Mouse (Mus musculus): ENCODE measurements around the gene Pomgnt1. TPM values are rescaled to one million over a fixed set of nuclear protein-coding genes. Genes with fewer than 3 reads are reported as not detected.
A peak's percentile ranks its signal among the peaks of the same experiment; 100 is the strongest.

Gene Pomgnt1
- 26.6 and 29.6 TPM in 2 replicates for polyA plus RNA-seq (2015; fragmentation: Nextera tagmentation; extraction: Ambion mirVana)

DNA sequence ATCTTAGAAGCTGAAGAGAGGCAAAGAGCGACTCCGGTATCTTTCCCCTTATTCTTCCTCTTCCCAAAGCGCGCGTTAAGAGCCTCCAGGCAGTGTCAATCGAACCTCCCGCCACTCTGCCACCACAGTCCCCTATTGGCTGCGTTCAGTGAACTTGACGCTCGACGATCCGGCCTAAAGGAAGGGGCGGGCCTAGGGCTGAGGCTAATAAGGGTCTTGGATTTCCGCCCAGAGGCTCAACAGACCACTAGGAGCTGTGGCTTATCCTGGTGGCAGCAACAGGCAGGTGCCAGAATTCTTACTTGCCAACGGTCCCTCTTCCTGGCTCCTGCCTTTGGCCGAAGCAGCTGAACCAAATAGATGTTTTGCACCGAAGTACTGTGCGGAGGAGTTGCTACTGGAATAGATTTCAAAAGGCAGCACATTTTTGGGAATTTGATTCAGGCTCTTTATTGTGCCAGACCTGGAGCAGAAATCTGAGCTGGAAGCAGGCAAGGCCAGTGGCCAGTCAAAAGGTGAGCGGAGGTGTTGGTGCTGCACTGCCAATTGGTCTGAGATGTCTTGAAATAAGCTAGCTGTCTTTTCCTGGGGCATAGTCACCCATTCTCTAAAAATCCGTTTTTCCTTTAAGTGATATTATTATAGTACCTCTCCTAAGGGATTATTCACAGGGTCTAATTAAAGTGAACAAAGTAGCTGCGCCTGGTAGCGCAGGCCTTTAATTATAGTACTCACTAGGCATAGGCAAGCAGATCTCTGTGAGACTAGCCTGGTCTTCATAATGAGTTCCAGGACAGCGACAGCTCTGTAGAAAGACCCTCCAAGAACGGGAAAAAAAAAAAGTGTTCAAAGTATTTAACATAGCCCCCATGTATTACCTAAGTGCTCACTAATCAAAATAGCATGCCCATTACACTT, at the start of gene Pomgnt1, which contains the start of gene Rad54l:
TSS of gene Pomgnt1 (plus strand) at position 239 of the 918 bp plus-strand sequence.
TSS of gene Rad54l (minus strand) at position 89 of the 918 bp plus-strand sequence.
- Histone ChIP-seq H3K4me2 (replicated peaks; ENCODE audit: low read depth) (peak within 1 kb of the TSS; percentile 58), H3K9ac (ENCODE audit: low read length) (peak within 1 kb of the TSS; percentile 55), H3K27me3 (ENCODE audit: control insufficient read depth, insufficient read depth, low read length) (no peaks in the 10 kb centered on the region), H3K9me3 (ENCODE audit: control insufficient read depth, low read length) (no peaks in the 10 kb centered on the region), H3K4me3 (ENCODE audit: low read depth, low read length) (peak within 1 kb of the TSS; percentile 52), H3K36me3 (ENCODE audit: control insufficient read depth, insufficient read depth, low read length) (no peaks in the 10 kb centered on the region), H3K27ac (replicated peaks) (0 out of 2 replicates have a peak within 1 kb of the TSS, but pooled peaks have one; percentile 20), H3K4me1 (replicated peaks; ENCODE audit: control insufficient read depth, insufficient read depth) (peaks cover 4% of the 10 kb centered on the region; the same call in 1 of the 2 replicates)
- ATAC-seq (ENCODE audit: low FRiP score, low TSS enrichment) (peak; percentile 92), DNase-seq (ENCODE audit: low spot score) (peak; percentile 87)
- TF ChIP-seq CTCF (IDR thresholded peaks at IDR 0.05; ENCODE audit: low read depth), result peak; percentile 55
- TF ChIP-seq EP300 (optimal IDR thresholded peaks at IDR 0.05), result no peak
- WGBS, result 5% methylated on average over 24 of the region's 24 CpGs

DNA sequence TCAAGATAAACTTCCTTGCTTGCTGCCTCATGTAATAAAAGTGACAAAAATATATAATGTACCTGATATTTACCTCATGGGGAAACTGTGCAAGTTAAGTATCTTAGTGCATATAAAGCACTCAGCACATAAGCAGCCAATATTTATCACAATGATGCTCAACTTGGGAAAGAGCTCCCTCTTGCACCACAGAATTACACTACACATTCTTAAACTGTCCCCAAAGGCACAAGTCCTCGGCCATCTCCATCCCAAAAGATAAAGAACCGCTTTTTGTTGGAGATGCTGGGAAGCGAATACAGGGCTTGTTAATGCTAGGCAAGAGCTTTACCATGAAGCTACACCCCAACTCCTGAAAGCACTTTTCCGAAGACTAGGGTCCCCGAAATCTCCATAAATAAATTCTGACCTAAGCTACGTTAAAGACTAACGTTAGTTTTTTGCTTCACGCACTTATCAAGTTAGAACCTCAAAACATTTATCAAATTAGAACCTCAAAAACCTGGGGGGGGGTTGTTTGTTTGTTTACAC, 49.4 kb upstream of the Pomgnt1 start:
- peaks cover 3% of the 10 kb centered on the region; the same call in 1 of the 2 replicates for H3K36me3 ChIP-seq (ENCODE audit: control insufficient read depth, insufficient read depth, low read length)
- H3K9ac ChIP-seq (ENCODE audit: low read length), result peak overlapping the region; percentile 99
- 2% methylated on average over 8 of the region's 8 CpGs for WGBS
- no peak for ATAC-seq (ENCODE audit: low FRiP score, low TSS enrichment)
- peak overlapping the region; percentile 98 for H3K27ac ChIP-seq (replicated peaks)
- peak; percentile 72 for TF ChIP-seq CTCF (IDR thresholded peaks at IDR 0.05; ENCODE audit: low read depth)
- no peak for TF ChIP-seq EP300 (optimal IDR thresholded peaks at IDR 0.05)
- H3K4me2 ChIP-seq (replicated peaks; ENCODE audit: low read depth), result peak overlapping the region; percentile 81
- no peak for DNase-seq (ENCODE audit: low spot score)
- H3K4me3 ChIP-seq (ENCODE audit: low read depth, low read length), result peak overlapping the region; percentile 99
- no peaks in the 10 kb centered on the region for H3K9me3 ChIP-seq (ENCODE audit: control insufficient read depth, low read length)
- peaks cover 9% of the 10 kb centered on the region; the same call in 1 of the 2 replicates for H3K4me1 ChIP-seq (replicated peaks; ENCODE audit: control insufficient read depth, insufficient read depth)
- H3K27me3 ChIP-seq (ENCODE audit: control insufficient read depth, insufficient read depth, low read length), result no peaks in the 10 kb centered on the region

DNA sequence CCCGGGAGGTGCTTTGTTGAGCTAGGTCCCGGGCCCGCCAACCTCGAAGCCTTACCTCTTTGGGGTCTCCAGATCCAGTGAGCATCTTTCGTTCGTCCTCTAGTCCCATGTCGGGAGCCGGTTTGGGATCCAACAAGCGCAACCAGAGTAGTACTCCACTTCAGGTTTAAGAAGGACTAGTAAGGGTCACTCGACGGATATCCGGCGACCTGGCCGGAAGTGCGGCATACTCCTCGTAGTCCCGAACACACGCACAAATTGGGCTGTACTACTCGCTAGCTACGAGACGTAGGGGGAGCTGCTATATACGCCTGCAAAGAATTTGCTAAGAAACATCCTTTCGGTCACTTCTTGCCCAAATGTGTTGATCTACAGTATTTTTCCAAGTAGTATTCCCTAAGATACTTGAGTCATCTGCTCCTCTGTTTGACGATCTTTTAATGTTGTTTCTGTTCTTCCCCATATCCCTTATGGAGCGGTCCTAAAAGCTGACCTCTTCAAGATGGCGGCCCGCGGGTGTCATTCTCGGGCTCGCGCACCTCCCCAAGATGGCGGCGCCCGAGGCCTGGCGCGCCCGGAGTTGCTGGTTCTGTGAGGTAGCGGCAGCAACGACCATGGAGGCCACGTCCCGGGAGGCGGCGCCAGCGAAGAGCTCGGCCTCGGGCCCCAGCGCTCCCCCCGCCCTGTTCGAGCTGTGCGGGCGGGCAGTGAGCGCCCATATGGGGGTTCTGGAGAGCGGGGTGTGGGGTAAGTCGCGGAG, 48.6 kb upstream of the Pomgnt1 start, which contains the start of the genes Uqcrh and Lrrc41:
TSS of gene Uqcrh (minus strand) at position 211 of the 760 bp plus-strand sequence.
TSS of gene Lrrc41 (plus strand) at position 409 of the 760 bp plus-strand sequence.
- WGBS, result 0% methylated on average over 55 of the region's 55 CpGs

DNA sequence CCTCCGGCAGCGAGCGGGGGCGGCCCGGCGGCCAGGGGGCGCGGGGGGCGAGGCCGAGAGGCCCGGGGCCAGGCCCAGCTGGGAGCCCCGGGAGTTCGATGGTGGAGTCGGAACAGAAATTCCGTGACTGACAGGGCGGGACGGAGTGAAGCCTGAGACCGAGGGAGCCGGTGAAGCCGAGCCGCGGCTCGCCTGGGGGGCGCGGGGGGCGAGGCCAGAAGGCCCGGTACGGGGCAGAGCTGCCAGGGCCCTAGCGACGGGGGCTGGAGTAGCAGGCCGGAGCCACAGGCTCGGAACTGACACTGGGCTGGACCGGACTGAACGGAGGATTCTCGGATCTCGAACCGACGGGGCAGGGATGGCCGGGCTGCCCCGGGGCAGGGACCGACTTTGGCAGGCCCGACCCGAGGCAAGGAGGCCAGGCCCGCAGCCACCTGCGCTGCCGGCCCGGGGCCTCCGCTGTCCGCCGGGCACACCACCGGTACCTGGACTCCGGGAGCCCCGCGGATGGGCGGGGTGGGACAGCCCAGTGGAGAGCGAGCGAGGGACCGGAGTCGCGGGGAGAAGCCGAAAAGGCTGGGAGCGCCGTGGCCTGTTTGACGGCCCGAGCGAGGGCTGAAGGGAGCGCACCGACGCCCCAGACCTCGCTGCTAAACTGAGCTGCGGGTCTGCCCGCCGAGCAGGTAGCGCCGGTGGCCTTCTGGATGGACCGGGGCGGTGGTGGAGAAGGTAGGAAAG, 47.8 kb upstream of the Pomgnt1 start:
- ATAC-seq (ENCODE audit: low FRiP score, low TSS enrichment) (peak; percentile 74), DNase-seq (ENCODE audit: low spot score) (peak; percentile 82)
- H3K4me3 ChIP-seq (ENCODE audit: low read depth, low read length), result peak overlapping the region; percentile 99
- under 1% methylated on average over 67 of the region's 77 CpGs for WGBS
- peak overlapping the region; percentile 98 for H3K27ac ChIP-seq (replicated peaks)
- H3K9ac ChIP-seq (ENCODE audit: low read length), result peak overlapping the region; percentile 99
- H3K36me3 ChIP-seq (ENCODE audit: control insufficient read depth, insufficient read depth, low read length), result peaks cover 5% of the 10 kb centered on the region
- H3K27me3 ChIP-seq (ENCODE audit: control insufficient read depth, insufficient read depth, low read length), result no peaks in the 10 kb centered on the region
- TF ChIP-seq EP300 (optimal IDR thresholded peaks at IDR 0.05), result no peak
- peak; percentile 52; the same call in 1 of the 2 replicates for TF ChIP-seq CTCF (IDR thresholded peaks at IDR 0.05; ENCODE audit: low read depth)
- H3K4me2 ChIP-seq (replicated peaks; ENCODE audit: low read depth), result peak overlapping the region; percentile 81
- H3K9me3 ChIP-seq (ENCODE audit: control insufficient read depth, low read length), result no peaks in the 10 kb centered on the region
- H3K4me1 ChIP-seq (replicated peaks; ENCODE audit: control insufficient read depth, insufficient read depth), result peaks cover 9% of the 10 kb centered on the region; the same call in 1 of the 2 replicates

More for the DNA sequence above, 48.6 kb upstream of the Pomgnt1 start, which contains the start of the genes Uqcrh and Lrrc41:
- ATAC-seq (ENCODE audit: low FRiP score, low TSS enrichment) (peak; percentile 95), DNase-seq (ENCODE audit: low spot score) (peak; percentile 95)
- H3K27ac ChIP-seq (replicated peaks), result peak within 1 kb of the TSS; percentile 98
- peaks cover 9% of the 10 kb centered on the region; the same call in 1 of the 2 replicates for H3K4me1 ChIP-seq (replicated peaks; ENCODE audit: control insufficient read depth, insufficient read depth)
- H3K9ac ChIP-seq (ENCODE audit: low read length), result peak within 1 kb of the TSS; percentile 99
- H3K9me3 ChIP-seq (ENCODE audit: control insufficient read depth, low read length), result no peaks in the 10 kb centered on the region
- peak within 1 kb of the TSS; percentile 99 for H3K4me3 ChIP-seq (ENCODE audit: low read depth, low read length)
- TF ChIP-seq CTCF (IDR thresholded peaks at IDR 0.05; ENCODE audit: low read depth) (no peak; the same call in 1 of the 2 replicates), EP300 (optimal IDR thresholded peaks at IDR 0.05) (peak; percentile 92)
- no peaks in the 10 kb centered on the region for H3K27me3 ChIP-seq (ENCODE audit: control insufficient read depth, insufficient read depth, low read length)
- H3K36me3 ChIP-seq (ENCODE audit: control insufficient read depth, insufficient read depth, low read length), result no peaks in the 10 kb centered on the region; the same call in 1 of the 2 replicates
- H3K4me2 ChIP-seq (replicated peaks; ENCODE audit: low read depth), result peak within 1 kb of the TSS; percentile 81
